Mouse (Mus musculus): ENCODE results near the gene Dusp27.
"Not testable (repeated sequence)": the region's sequence is repeated elsewhere in the genome, so short reads cannot be mapped to it uniquely, and the experiment has no call there.

Gene Dusp27

DNA sequence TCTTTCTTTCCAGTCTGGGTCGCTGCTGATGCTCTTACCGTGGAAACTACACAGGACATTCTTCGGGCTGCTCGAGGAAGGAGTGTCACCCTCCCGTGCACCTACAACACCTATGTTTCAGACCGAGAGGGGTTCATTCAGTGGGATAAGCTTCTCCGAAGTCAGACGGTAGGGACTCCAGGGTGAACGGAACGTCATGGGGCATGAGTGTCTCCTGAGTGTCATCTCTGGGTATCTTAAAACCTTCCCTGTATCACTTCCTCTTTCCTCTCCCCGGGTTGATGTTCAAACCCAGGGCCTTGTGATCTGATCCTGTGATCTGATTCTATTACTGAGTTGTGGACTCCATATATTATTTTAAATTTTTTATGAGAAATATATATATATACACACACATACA lies 18.9 kb upstream of the Dusp27 start:
- no peak for DNase-seq (ENCODE audit: inconsistent age in 2 of 2, low spot score in 1 of 2)

DNA sequence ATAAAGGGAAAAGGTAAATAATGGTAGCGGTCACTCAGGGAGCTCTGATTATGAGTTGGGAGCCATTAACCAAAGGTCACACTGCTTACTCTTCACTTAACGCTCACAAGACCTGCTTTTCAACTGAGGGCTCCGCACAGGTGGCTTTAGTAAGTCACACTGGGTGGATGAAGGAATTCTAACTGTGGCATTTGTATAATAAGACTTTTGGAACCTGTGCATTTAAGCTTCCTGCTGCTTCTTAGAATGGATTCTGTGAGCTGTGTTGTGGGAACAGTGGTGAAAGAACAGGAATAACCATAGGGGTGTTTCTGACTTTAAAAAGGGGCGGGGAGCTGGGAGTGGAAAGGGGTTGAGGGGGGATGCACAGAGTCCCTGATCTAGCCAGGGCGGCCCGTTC lies 14.6 kb upstream of the Dusp27 start:
- no peak for DNase-seq (ENCODE audit: inconsistent age in 2 of 2, low spot score in 1 of 2)

DNA sequence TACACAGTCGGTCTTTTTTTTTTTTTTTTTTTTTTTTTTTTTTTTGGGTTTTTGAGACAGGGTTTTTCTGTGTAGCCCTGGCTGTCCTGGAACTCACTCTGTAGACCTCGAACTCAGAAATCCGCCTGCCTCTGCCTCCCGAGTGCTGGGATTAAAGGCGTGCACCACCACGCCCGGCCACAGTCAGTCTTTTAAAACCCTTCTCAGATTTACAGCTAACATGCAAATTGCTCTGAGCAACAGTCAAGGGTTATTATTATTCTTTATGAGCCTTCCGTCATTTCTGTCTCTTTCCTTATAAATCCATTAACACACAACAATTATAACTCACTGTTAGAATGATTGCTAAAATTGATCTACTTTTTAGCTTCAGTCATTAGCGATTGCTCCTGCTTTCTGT lies 14.1 kb upstream of the Dusp27 start:
- DNase-seq (ENCODE audit: inconsistent age in 2 of 2, low spot score in 1 of 2): not testable (repeated sequence)

- no peak for DNase-seq (ENCODE audit: inconsistent age in 2 of 2, low spot score in 1 of 2)
These were observed 12.0 kb upstream of the Dusp27 start for GRCm38 (mm10) chr1:166139620-166140184.

GRCm38 (mm10) chr1:166139113-166139512 lies 11.4 kb upstream of the Dusp27 start:
- DNase-seq (ENCODE audit: inconsistent age in 2 of 2, low spot score in 1 of 2): no peak

DNA sequence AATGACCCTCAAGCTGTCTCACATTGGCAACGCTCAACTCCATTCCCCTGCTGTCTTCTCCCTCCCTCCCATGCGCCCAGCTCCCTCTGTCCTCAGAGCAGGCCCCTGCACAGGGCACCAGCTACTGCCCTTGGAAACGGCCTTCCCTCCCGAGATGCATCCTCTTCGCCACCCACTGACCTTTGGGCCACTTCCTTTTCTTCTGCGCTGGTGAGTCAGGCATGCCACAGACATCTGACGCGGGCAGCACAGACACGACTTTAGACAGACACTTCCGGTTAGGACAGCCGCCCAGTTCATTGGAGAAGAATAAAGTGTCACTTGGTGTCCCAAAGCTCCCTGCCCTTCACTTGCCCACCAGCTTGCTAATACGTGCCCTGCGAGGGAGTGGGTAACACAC lies 10.4 kb upstream of the Dusp27 start:
- peak; percentile 90 to 93 for DNase-seq (ENCODE audit: inconsistent age in 2 of 2, low spot score in 1 of 2)

DNA sequence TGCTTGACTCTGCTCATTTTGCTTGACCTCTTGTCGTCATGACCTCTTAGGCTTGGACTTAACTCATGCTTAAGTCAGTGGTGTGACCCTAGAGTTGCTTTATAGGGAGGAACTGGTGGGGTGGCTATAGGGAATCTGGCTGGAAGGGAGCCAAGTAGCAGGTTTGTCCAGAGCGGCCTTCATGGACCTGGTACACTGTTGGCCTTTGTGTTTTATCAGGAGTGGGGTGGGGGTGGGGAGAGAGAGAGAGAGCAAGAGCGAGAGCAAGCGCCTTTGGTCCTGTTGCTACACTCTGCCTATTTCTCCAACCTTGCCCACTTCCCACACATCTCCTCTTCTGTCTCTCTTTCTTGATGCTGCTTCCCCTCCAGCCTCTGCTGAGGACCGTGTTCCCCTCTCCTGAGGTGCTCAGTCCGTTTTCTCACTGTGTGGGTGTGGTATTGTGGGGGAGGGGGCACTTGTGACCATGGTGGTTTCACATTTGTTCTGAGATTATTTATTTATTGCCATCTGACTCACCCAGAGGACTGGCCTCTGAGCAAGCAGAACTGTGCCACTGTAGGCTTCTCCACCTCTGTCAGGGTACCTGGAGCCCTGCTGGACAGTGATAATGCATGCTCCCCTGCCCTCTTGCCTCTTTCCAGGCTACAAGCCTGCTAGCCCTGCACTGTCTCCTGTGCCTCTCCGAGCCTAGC lies 9.7 kb upstream of the Dusp27 start:
- peak; percentile 85 to 90 for DNase-seq (ENCODE audit: inconsistent age in 2 of 2, low spot score in 1 of 2)

DNA sequence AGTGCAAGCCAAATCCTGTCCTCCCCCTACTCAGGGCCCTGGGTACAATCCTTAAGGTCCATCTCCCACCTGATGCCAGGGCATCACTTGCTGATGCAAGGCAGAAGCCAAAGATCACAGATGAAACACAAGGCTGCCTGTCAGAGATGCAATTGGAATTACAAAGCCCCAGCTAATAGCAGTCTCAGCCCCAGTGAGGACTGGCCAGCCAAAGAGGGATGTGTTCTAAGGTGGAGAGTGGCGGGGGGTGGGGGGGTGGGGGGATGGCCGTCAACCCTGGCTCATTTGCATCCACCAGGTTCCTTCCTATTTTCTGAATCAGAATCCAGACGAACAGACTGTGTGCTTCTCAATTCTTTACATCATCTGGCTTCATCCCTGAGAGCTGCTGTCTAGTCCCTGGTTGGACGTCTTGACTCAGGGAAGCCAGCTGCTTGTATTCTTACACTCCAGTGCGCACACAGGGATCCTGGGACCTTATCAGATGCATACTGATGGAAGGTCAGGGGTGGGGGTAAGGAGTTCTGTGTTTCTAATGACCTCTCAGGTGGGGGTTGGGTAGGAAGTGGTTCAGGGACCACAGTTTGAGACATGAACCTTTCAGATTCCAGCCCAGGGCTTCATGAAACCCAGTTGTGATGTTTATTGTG lies 7.5 kb upstream of the Dusp27 start:
- DNase-seq (ENCODE audit: inconsistent age in 2 of 2, low spot score in 1 of 2): no peak

DNA sequence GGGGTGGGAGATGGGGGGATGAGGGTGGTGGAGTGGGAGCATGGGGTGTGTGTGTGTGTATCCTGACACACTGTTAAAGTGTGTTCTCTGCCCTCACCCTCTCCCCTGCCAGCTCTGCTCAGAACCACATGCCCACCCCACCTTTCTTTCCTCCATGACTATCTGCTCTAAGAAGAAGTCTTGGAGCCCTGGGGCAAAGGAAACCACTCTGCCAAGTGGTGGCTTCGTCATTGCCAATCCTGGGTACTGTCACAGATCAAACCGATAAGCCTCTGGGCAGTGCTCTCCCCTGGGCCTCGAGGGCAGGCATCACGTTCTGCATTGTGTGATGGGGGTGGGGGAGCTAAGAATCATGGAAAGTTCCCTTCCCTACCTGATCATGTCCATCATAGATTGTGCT lies 4.6 kb upstream of the Dusp27 start:
- DNase-seq (ENCODE audit: inconsistent age in 2 of 2, low spot score in 1 of 2): no peak

DNA sequence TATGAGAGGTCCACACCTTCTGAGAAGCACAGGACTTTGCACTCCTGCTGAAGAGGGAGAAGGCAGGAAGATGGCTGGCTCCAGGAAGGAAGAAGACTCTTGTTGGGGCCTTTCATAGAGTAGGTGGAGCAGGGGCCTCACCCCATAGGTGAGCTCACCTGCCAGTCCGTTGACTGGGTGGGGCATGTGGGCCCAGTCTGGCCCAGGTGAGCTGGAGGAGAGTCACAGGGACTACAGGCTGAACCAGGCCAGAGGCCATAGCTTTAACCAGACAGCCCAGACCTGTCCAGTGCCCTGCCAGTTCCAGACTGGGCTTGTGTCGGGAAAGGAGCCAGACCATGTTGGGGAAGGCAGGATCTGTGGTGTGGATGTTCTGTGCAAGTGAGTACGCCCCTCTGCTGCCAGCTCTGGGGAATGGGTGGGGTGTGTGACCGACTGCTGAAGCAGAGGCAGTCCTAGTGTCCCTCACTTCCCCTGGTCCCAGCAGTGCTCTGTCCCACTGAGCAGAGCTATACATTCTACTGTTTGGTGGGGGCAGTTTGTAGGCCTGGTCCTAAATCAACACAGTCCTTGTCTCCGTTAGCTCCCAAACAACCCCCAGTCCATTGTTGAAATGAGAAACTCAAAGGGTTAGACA lies 2.6 kb upstream of the Dusp27 start, which contains the start of gene Gpa33:
Gene Gpa33, plus strand, starts transcription at position 15 of the 637 bp plus-strand sequence.
- no peak for DNase-seq (ENCODE audit: inconsistent age in 2 of 2, low spot score in 1 of 2)

DNA sequence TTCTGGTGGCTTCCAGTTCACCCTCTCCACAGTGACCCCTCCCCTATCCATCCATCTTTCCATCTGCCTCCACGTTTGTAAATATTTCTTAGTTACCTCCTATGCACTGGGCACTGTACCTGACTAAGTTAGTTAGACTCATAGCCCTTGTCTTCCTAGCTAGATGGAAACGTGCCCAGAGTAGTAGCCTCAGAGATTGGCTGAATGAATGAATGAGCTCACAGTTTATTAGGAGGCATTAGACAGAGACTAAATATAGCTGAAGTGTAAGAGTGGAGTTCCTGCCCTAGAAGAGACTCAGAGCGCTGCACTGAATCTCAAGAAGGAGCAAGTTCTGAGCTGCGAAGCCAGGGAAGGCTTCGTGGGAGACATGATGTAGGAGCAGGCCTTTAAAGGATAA lies 829 bp upstream of the Dusp27 start:
- no peak for DNase-seq (ENCODE audit: inconsistent age in 2 of 2, low spot score in 1 of 2)

- DNase-seq (ENCODE audit: inconsistent age in 2 of 2, low spot score in 1 of 2): no peak
These were observed 927 bp downstream of the Dusp27 start for GRCm38 (mm10) chr1:166126795-166127194.

- no peak for DNase-seq (ENCODE audit: inconsistent age in 2 of 2, low spot score in 1 of 2)
These were observed 1.4 kb downstream of the Dusp27 start for GRCm38 (mm10) chr1:166126290-166126689.

DNA sequence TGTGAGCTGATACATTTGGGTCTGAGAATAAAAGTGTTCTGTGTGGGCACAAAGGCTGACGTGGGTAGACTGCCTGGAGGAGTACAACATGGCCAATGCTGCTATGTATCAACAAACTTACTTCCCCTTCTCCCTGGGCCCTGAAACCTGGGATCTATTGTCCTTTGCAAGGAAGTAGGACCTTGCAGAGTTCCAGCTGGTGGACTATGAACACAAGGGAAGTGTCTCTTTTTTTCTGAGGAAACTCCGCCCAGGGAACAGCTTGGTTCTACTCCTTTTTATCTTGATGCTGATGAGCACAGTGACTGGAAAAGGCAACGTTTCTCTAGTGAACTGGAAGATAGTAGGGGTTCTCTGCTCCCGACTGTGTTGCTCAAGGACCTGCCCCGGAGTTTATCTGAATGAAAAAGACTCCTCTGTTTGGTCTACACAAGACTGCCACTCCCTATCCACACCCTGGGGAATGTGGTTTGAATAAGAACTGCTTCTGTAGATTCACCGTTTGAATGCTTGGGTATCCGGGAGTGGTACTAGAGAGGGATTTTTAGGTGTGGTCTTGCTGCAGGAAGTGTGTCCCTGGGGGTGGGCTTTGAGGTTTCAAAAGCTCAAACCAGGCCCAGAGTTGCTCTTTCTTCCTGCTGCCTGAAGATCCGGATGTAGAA lies 2.7 kb downstream of the Dusp27 start:
- DNase-seq (ENCODE audit: inconsistent age in 2 of 2, low spot score in 1 of 2): no peak

- DNase-seq (ENCODE audit: inconsistent age in 2 of 2, low spot score in 1 of 2): no peak
These were observed 4.0 kb downstream of the Dusp27 start for GRCm38 (mm10) chr1:166123751-166124150.

DNA sequence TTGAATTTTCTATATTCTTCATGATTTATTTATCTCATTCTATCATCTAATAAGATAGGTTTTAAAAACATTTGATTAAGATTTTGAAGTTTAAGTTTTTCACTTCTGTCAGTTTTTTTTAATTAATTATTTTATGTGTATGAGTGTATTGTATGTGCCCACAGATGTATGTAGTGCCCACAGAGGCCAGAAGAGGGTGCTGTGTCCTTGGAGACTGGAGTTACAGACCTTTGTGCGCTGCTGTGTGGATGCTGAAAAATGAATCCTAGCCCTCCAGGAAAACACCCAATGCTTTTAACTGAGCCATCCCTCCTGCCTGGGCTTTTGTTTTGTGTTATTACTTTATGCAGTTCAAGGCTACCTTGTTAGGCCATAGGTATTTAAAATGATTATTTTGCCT lies 4.7 kb downstream of the Dusp27 start:
- no peak for DNase-seq (ENCODE audit: inconsistent age in 2 of 2, low spot score in 1 of 2)

DNA sequence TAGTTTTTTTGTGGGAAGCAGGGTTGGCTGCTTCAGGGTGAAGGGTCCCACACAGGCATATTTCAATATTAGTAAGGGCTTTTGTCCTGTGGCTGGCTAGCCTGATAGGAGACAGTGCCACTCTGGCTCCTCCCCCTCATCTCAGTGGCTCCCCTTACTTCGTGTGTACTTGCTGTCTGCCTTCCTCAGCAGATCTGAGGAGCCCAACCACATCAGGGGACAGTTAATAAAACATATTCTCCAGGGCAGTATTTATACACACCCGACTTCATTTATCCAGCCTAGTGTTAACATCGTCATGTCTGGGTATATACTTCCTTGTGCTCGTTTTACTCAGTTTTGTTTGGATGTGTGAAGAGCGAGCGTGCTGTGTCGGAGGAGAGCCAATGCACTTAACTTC lies 5.6 kb downstream of the Dusp27 start:
- no peak for DNase-seq (ENCODE audit: inconsistent age in 2 of 2, low spot score in 1 of 2)

DNA sequence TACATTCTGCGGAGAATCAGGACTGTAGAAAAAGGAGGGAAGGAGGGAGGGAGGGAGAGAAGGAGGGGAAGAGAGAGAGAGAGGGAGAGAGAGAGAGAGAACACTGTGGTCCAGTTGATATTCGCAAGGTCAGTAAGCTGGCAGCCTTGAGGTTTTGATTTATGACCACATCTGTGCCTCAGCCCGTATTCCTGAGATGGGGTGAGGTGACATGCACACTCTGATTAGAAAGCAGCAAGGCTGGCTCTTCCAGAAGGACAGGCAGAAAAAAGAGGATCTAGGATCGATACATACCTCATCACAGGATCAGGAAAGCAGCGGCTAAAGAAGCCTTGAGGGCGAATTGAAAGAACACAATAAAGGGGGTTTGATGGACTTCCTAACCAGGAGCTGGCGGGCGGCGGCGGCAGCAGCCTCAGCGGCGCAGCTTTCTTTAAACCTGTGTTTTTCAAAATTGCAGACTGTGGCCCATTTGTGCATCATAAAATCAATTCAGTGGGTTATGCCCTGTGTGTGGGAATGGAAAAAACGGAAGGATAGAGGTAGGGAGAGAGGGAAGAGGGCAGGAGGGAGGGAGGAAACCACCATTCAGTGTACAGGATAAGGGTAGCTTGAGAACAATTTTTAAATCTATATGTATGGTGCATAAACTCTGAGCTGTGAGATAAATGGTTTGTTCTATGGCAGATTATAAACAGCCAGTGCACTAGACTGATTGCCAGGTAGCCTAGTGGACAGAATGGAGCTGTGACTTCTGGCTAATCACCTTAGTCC lies 9.7 kb downstream of the Dusp27 start:
- peak; percentile 69 to 78 for DNase-seq (ENCODE audit: inconsistent age in 2 of 2, low spot score in 1 of 2)

GRCm38 (mm10) chr1:166115719-166116118 lies 12.0 kb downstream of the Dusp27 start:
- no peak for DNase-seq (ENCODE audit: inconsistent age in 2 of 2, low spot score in 1 of 2)

DNA sequence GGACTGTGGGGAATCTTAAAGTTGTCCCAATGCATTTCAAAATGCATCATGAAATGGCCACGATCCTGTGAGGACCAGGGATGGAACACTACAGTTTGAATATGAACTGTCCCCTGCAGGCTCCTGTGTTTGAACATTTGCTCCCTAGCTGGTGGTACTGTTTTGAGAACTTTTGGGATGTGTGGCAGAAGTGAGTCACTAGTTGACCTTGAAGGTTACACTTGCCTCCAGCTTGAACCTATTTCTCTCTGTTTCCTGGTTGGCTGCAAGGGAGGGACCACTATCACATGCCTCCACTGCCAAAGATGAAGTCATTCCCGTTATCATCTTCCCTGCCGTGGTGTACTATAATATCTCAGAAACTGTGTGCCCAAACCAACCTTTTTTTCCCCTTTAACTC lies 12.7 kb downstream of the Dusp27 start:
- peak; percentile 66 to 73 for DNase-seq (ENCODE audit: inconsistent age in 2 of 2, low spot score in 1 of 2)

GRCm38 (mm10) chr1:166105464-166105863 lies 22.3 kb downstream of the Dusp27 start:
- DNase-seq (ENCODE audit: inconsistent age in 2 of 2, low spot score in 1 of 2): no peak

All from adrenal gland, adult (tissue).